Mouse (Mus musculus) brain, adult 2 months (tissue): ENCODE results near the gene Adk.

Experiments used
- DNase-seq: peaks from one replicate; pipeline ENCODE4 v3.0.0; 2011; ENCODE audit warnings: low read depth, low spot score

Gene Adk

GRCm38 (mm10) chr14:21268229-21268628, 215.9 kb downstream of the Adk start:
- no peak for DNase-seq

- DNase-seq = no peak
These were observed 219.1 kb downstream of the Adk start for GRCm38 (mm10) chr14:21271472-21271871.

GRCm38 (mm10) chr14:21275786-21276185, 223.4 kb downstream of the Adk start:
- no peak for DNase-seq

GRCm38 (mm10) chr14:21278290-21278689, 225.9 kb downstream of the Adk start:
- no peak for DNase-seq

GRCm38 (mm10) chr14:21278907-21279535, 226.6 kb downstream of the Adk start:
- no peak for DNase-seq

- DNase-seq = no peak
These were observed 228.1 kb downstream of the Adk start for GRCm38 (mm10) chr14:21280451-21280850.

GRCm38 (mm10) chr14:21281506-21281905, 229.1 kb downstream of the Adk start:
- no peak for DNase-seq

- DNase-seq = no peak
These were observed 231.7 kb downstream of the Adk start for GRCm38 (mm10) chr14:21284116-21284515.

GRCm38 (mm10) chr14:21284847-21285246, 232.5 kb downstream of the Adk start:
- no peak for DNase-seq

GRCm38 (mm10) chr14:21286274-21286673, 233.9 kb downstream of the Adk start:
- DNase-seq = no peak

- DNase-seq = no peak
These were observed 235.5 kb downstream of the Adk start for GRCm38 (mm10) chr14:21287726-21288442.

- DNase-seq = no peak
These were observed 247.4 kb downstream of the Adk start for GRCm38 (mm10) chr14:21299743-21300142.

GRCm38 (mm10) chr14:21304815-21305214, 252.4 kb downstream of the Adk start:
- peak; percentile 68 for DNase-seq

- DNase-seq = no peak
These were observed 256.1 kb downstream of the Adk start for GRCm38 (mm10) chr14:21308349-21308936.

- peak; percentile 88 for DNase-seq
These were observed 258.2 kb downstream of the Adk start for GRCm38 (mm10) chr14:21310530-21310929.

GRCm38 (mm10) chr14:21313561-21314342, 261.4 kb downstream of the Adk start:
- no peak for DNase-seq

GRCm38 (mm10) chr14:21314466-21314865, 262.1 kb downstream of the Adk start:
- DNase-seq = no peak

GRCm38 (mm10) chr14:21334826-21335225, 282.5 kb downstream of the Adk start:
- DNase-seq = no peak

GRCm38 (mm10) chr14:21335691-21336314, 283.4 kb downstream of the Adk start:
- DNase-seq = no peak

GRCm38 (mm10) chr14:21337948-21338347, 285.6 kb downstream of the Adk start:
- DNase-seq = no peak

- peak; percentile 43 for DNase-seq
These were observed 288.8 kb downstream of the Adk start for GRCm38 (mm10) chr14:21341195-21341594.

GRCm38 (mm10) chr14:21342984-21343383, 290.6 kb downstream of the Adk start:
- peak; percentile 24 for DNase-seq
